Mouse (Mus musculus): ENCODE measurements around the gene Xlr3c. TPM values are rescaled to one million over a fixed set of nuclear protein-coding genes. Genes with fewer than 3 reads are reported as not detected.

Xlr3c gene
- polyA plus RNA-seq, 1 experiment from 2014 or later = not detected

Other genes with a start within 250 kb of the Xlr3c start
- gene Pnma5, start 228.3 kb downstream of the Xlr3c start, polyA plus RNA-seq (2015; fragmentation: Nextera tagmentation; extraction: Ambion mirVana) = not detected in 2 replicates
- gene Pnma3, start 200.6 kb downstream of the Xlr3c start, polyA plus RNA-seq (2015; fragmentation: Nextera tagmentation; extraction: Ambion mirVana) = 1.7 and 1.9 TPM in 2 replicates
- 0.23 and 0.49 TPM in 2 replicates for gene Xlr4a, start 182.9 kb downstream of the Xlr3c start, polyA plus RNA-seq (2015; fragmentation: Nextera tagmentation; extraction: Ambion mirVana)
- 2.9 and 3.4 TPM in 2 replicates for gene Xlr3a, start 168.3 kb downstream of the Xlr3c start, polyA plus RNA-seq (2015; fragmentation: Nextera tagmentation; extraction: Ambion mirVana)
- 0.32 and 1.0 TPM in 2 replicates for gene Gm14685, start 148.3 kb downstream of the Xlr3c start, polyA plus RNA-seq (2015; fragmentation: Nextera tagmentation; extraction: Ambion mirVana)
- gene Xlr5b, start 116.6 kb downstream of the Xlr3c start, polyA plus RNA-seq (2015; fragmentation: Nextera tagmentation; extraction: Ambion mirVana) = not detected in 2 replicates
- 0.21 and 0.53 TPM in 2 replicates for gene DXBay18, start 115.9 kb downstream of the Xlr3c start, polyA plus RNA-seq (2015; fragmentation: Nextera tagmentation; extraction: Ambion mirVana)
- gene Spin2d, start 88.4 kb downstream of the Xlr3c start, polyA plus RNA-seq (2015; fragmentation: Nextera tagmentation; extraction: Ambion mirVana) = not detected in 2 replicates
- gene Xlr3b, start 73.2 kb downstream of the Xlr3c start, polyA plus RNA-seq (2015; fragmentation: Nextera tagmentation; extraction: Ambion mirVana) = 12.1 and 12.3 TPM in 2 replicates
- 0.25 and 0.43 TPM in 2 replicates for gene Xlr4b, start 51.1 kb downstream of the Xlr3c start, polyA plus RNA-seq (2015; fragmentation: Nextera tagmentation; extraction: Ambion mirVana)
- 21.6 and 22.2 TPM in 2 replicates for gene F8a, start 37.1 kb downstream of the Xlr3c start, polyA plus RNA-seq (2015; fragmentation: Nextera tagmentation; extraction: Ambion mirVana)
- gene Xlr4c, start 22.3 kb downstream of the Xlr3c start, polyA plus RNA-seq (2015; fragmentation: Nextera tagmentation; extraction: Ambion mirVana) = not detected in 2 replicates
- not detected in 2 replicates for gene Xlr5a, start 27.6 kb upstream of the Xlr3c start, polyA plus RNA-seq (2015; fragmentation: Nextera tagmentation; extraction: Ambion mirVana)
- gene Xlr5c, start 27.6 kb upstream of the Xlr3c start, polyA plus RNA-seq (2015; fragmentation: Nextera tagmentation; extraction: Ambion mirVana) = not detected in 2 replicates
- gene Gm45015, start 71.5 kb upstream of the Xlr3c start, polyA plus RNA-seq (2015; fragmentation: Nextera tagmentation; extraction: Ambion mirVana) = not detected in 2 replicates
- 10.6 and 12.7 TPM in 2 replicates for gene Zfp275, start 77.2 kb upstream of the Xlr3c start, polyA plus RNA-seq (2015; fragmentation: Nextera tagmentation; extraction: Ambion mirVana)
- gene Gm18336, start 133.3 kb upstream of the Xlr3c start, polyA plus RNA-seq (2015; fragmentation: Nextera tagmentation; extraction: Ambion mirVana) = not detected in 2 replicates
- gene Zfp92, start 145.7 kb upstream of the Xlr3c start, polyA plus RNA-seq (2015; fragmentation: Nextera tagmentation; extraction: Ambion mirVana) = 0.19 and 0.39 TPM in 2 replicates
- not detected in 2 replicates for gene Trex2, start 170.0 kb upstream of the Xlr3c start, polyA plus RNA-seq (2015; fragmentation: Nextera tagmentation; extraction: Ambion mirVana)
- 78.9 and 81.2 TPM in 2 replicates for gene Haus7, start 193.7 kb upstream of the Xlr3c start, polyA plus RNA-seq (2015; fragmentation: Nextera tagmentation; extraction: Ambion mirVana)
- 10.2 and 11.7 TPM in 2 replicates for gene Bgn, start 218.2 kb upstream of the Xlr3c start, polyA plus RNA-seq (2015; fragmentation: Nextera tagmentation; extraction: Ambion mirVana)
- gene Atp2b3, start 237.7 kb upstream of the Xlr3c start, polyA plus RNA-seq (2015; fragmentation: Nextera tagmentation; extraction: Ambion mirVana) = 1.5 and 2.4 TPM in 2 replicates

All from forebrain, embryonic 13.5 days (tissue).